Mouse (Mus musculus) G1E (cell line): ENCODE results near the gene Lmbr1l.

Experiments
- CTCF ChIP-seq: IDR thresholded peaks from 2 replicates; pipeline ENCODE4 v1.5.1; 2012; ENCODE audit warnings: low read depth, low read length, inconsistent platforms, mixed read lengths
- GATA1 ChIP-seq: IDR thresholded peaks from 2 replicates; pipeline ENCODE4 v1.6.1; 2012; ENCODE audit warnings: borderline replicate concordance, low read length, inconsistent platforms, mixed read lengths
- POLR2AphosphoS5 ChIP-seq: IDR thresholded peaks from 2 replicates; pipeline ENCODE4 v1.6.1; 2012; ENCODE audit warnings: low read depth, low read length, inconsistent platforms; ENCODE audit not compliant: insufficient replicate concordance
- TAL1 ChIP-seq: conservative IDR thresholded peaks from 2 replicates; pipeline ENCODE4 v1.6.1; 2012; ENCODE audit warnings: low read depth, low read length, inconsistent platforms, mixed read lengths

DNA sequence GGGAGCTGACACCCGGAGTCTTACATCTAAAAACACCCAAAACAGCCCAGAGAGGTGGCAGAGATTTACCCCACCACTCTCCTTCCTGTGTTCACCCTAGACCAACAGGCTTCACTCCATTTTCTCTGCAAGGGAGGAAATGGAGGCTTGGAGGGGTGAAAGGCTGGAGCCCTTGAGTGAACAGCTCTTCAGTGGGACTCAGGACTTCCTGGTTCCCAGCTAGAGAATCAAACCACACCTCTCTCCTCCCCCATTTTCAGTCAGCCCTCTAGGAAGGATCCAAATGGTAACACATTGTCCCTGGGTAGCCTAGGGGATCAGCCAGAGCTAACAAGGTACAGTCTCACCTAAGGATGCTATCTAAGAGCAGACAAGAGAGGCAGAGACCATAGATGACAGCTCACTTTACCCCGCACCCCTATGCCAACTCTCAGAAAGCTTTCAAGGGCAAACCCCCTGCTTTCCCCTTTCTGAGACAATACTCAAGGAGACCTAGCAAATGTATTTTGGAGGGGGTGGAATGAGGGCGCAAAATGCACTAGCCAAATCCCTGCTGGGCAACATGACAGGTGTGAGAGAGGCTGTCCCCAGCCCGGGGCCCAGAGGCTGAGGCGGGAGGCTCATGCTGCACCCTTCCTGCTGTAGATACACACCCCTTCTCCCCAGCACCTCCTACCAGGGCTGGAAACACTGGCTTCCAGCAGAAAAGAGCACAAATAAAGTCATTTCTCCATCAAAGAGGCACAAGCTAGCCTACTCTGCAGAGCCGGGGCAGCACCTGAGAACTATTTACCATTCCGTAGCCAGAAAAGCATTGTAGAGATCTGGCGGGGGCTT lies 48.5 kb downstream of the Lmbr1l start:
- TF ChIP-seq CTCF (no peak), GATA1 (no peak), POLR2AphosphoS5 (no peak), TAL1 (no peak)
